Mouse (Mus musculus) ovary, postnatal 10 days (tissue): ENCODE data around the gene Hjurp.

ENCODE experiments used
- DNase-seq: peaks from one replicate; pipeline ENCODE4 v3.0.0; 2022; ENCODE audit warnings: low spot score

The Hjurp gene

DNA sequence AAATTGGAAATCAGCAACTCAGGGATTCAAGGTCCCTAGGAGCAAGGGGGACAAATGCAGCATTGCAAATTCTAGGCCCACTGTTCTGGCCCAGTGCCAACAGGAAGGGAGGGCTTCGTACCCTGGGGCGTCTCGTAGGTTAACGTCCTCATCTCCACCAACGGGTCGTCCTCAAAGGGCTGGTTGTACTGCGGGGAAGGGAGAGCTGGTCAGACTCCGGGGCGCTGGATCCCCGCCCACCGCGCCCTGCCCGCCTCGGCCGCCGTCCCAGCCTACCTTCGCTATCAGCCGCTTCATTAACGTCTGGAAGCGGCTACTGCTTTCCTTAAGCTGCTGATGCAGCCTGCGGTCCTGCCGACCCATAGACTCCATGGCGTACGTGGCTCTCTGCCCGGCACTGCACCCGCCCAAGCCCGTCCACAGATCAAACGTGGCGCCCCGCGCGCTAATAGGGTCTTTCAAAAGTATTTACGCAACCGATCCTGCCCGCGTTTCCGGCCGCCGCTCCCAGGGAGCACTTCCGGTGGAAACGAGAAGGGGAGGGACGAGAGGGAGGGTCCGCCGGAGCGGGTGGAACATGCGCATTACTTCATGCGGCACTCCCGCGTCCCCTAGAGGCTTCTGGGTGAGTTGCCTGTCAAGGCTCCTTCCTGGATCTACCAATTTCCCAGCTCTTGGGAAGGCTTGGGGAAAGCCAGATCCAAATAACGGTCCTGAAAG, at the start of gene Hjurp, which contains the start of gene Trpm8:
Gene Hjurp (minus strand): TSS at position 536 of the 720 bp plus-strand sequence.
Gene Trpm8 (plus strand): TSS at position 564 of the 720 bp plus-strand sequence.
- peak; percentile 100 for DNase-seq

DNA sequence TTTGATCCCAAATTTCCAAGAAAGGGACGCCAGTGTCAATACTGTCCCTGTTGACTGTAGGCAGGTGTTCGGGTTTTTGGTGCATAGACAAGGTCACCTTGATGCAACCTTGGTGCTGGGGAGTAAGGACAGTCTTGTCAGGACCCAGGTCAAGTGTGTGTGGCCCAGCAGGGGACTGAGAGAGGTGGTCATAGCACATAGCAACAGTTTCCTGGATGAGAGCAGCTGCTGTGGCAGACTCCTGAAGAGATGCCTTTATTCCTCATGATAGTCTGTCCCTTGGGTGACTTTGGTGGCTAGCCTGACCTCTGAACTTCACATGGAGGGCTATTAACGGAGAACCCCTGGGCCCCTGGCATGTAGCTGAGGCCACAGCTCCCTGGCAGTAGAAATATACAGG, 45.7 kb upstream of the Hjurp start:
- no peak for DNase-seq

DNA sequence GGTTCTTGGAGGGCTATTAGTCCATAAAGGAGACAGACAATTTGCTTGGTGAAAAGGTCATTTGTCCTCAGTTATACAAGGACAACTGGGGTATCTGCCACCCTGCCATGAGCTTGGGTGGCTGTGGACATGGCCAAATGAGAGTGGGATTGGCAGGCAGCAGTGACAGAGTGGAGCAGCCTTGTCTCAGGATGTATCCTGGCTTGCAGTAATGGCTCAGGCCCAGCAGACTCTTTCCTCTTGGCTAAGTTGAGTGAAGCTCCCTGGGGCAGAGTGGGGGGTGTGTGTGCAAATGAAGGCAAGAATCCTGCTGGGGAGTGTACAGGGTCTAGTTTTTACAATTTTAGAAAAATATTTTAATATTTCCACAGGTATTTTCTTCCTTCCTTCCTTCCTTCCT, 44.7 kb upstream of the Hjurp start:
- DNase-seq: no peak

DNA sequence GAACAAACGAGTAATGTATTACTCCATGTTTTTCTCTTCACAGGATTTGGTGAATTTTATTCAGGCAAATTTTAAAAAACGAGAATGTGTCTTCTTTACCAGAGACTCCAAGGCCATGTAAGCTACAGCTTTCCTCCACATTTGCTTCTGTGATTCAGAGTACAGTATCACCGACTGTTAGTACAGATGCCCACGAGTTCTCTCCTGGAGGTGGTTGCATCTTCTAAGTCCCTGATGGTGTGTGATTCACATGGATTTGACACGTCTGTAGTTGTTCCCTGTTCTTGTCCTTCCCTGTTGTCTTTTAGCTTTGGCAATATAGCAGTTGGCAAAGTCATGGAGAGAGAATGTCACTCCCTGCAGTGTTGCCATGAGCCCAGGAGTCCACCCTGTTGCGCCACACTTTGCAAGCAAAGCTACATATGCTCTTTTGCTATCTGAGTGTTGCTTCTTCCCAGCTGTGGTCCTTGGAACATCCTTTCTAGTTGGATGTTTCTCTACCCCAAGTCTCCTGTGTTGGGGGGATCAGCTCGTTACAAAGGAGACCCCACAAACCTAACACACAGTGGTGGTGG, 43.5 kb upstream of the Hjurp start:
- no peak for DNase-seq

DNA sequence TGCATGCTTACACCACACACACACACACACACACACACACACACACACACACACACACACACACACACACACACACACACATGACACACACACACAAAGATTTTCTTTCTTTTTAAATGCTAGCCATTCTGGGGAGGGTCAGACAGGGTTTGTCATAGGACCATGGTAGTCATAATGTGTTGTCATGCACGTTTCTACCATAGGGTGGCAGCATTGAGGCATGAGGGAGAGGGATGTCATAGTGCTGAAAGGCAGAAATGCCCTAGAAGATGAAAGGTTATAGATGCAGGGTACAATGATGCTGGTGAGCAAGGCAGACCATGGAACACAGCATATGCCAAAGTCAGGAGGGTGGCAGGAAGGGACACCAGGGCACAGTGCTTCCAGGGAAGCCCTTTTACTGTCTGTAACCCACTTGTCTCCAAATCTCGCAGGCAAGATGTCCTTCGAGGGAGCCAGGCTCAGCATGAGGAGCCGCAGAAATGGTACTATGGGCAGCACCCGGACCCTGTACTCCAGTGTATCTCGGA, 41.2 kb upstream of the Hjurp start:
- DNase-seq: no peak

DNA sequence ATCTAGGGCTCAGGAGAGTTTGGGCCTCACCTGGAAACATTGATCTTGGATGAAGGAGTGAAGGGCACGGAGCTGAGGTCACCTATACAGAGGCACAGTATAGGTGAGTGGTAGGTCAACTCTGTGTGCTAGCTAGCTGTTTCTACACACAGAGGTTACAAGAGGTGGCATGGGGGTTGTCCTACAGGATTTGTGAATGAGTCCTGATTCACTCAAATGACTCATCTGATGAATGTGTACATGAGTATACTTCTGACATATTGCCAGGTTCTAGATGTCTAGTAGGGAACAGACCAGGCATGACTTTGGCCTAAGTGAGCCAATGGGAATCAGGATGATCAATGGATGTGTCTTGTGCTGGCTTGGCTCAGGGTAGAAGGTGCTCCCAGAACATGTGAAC, 39.8 kb upstream of the Hjurp start:
- DNase-seq: no peak

DNA sequence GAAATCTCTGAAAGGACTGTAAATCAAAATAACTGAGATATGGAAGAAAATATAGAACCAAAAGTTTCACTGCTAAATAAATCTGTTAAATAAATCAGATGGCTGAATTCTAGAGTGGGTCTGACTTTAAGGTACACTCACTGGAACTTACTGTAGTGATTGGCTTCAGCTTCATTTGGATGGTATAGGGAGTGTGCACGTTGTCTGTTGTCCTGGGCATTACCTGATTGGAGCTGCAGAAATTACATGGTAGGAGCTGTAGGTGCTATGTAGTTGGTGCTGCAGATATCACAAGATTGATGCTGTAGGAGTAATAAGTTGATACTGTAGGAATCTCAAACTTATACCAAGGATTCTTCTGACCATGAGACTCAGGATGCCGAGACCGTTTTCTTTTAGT, 32.9 kb upstream of the Hjurp start:
- DNase-seq: no peak

DNA sequence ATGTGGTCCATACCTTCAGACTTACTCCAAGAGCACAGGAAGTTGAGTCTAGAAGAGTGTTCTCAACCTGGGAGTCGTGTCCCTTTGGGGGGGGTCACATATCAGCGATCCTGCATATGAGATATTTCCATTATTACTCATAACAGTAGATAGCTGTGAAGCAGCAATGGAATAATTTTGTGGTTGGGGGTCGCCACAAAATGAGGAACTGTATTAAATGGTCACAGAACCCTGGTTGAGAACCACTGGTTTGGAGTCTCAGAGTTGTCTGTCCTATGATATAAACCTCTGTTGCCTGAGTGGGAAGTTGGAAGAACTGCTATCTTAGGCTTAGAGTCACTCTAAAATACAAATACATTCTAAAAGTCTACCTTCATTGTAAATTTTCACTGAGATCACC, 32.5 kb upstream of the Hjurp start:
- no peak for DNase-seq

DNA sequence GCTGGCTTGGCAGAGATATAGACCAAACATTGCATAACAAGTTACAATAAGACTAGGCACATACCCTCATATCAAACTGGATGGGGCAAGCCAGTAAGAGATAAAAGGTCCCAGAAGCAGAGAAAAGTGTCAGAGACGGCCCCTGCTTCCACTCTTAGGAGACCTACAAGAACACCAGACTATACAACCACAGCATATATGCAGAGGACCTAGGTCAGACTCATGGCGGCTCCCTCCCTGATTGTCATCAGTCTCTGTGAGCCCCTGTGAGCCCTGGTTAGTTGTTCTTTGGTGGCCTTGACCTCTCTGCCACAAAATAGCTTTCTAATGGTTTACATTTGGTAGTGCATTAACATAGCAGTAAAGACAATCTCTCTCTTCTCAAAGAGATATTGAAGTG, 31.6 kb upstream of the Hjurp start:
- no peak for DNase-seq

DNA sequence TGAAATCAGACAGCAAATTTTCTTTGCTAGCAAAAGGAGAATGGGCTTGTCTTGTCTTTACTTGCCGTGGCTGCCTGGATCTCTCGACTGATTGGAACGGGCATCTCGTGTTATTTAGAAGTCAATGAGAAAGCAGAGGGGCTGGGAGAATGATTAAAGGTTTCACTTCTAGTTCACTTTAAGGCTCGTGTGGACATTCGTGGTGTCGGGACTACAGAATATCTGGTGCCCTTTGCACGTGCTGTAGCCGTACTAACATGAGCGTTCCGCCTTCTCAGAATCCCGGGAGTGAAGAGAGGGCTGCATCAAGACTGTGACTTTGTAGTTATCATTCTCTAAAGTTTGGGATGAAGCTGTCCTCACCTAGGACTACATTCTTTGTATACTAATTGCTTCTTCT, 29.7 kb upstream of the Hjurp start:
- DNase-seq: no peak

DNA sequence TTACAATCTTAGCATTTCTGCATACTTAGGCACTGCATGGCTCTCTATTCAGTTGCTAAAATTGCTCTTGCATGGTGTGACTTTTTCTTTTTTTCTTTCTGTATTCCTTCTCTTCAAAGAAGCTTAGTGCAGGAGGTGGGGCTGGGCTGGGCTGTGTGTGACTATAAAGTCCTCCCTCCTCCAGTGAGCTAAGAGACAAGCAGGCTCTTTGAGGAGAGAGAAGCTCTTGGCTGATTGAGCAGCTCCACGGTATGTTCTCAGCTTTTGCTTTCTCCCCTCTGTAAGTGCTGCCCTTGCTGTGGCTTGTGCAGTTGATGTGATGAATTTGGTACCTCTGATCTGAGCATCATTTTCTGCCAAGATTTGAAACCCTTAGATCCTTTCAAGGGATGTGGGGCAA, 29.1 kb upstream of the Hjurp start:
- no peak for DNase-seq

DNA sequence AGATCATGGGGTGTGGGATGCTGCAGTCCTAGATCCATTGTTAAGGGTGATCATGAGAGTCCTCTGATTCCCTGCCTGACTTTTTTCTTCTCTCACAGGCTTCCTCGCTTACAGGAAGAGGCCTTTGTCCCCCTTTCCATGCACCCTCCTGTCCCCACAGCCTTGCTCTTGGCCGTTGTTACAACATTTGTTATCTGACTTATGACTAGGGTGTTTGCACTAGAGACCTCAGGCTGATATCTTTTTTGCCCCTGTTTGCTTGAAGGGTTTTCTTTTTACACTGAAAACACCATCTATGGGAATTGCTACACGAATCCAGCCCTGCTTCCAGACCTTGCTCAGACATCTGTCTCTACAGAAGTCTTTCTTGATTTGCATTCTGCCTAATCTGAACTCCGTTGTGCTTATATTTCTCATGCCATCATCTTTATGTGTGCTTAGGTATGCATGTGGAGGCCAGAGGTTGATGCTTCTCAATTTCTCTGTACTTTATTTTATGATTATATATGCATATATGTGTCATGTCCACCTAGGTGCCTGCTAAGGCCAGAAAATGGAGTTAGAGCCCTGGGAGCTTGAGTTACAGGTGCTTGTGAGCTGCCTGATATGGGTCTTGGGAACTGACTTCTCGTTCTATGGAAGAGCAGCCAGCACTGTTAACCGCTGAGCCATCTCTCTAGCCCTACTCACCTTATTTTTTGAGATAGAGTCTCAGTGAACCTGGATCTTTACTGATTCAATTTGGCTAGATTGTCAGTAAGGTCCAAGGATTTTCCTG, 27.8 kb upstream of the Hjurp start:
- no peak for DNase-seq

DNA sequence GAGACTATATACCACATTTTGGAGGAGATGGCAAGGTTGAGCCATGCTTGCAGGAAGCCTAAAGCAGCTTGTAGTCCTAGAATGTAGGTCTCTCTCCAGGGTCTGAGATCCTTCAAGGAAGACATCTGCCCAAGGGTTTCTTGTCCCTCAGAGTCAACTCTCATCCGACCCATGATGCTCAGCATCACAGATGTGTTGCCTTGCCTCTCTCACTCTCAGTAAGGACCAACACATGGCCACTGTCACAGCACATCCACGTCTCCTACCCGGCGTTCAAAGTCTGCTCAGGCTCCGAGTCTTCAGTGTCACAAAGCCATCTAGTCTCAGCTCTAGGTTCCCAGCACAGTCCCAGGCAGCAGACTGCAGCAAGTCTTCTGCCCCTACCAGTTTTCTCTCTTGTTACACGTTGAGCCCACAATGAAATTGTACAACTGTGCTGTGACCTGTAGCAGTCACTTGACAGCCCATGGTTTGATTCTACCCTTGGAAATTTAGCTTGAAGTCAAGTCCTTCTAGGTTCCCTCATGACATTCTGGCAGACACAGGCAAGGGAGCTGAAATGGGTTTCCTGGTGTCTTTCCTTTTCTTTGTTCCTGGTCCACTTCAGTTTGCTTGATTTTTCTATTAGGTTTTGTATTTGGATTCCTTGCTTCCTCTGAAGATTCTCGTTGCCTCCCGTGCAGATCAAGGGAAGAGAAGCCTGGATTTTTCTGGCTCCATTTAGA, 27.0 kb upstream of the Hjurp start:
- DNase-seq: no peak

DNA sequence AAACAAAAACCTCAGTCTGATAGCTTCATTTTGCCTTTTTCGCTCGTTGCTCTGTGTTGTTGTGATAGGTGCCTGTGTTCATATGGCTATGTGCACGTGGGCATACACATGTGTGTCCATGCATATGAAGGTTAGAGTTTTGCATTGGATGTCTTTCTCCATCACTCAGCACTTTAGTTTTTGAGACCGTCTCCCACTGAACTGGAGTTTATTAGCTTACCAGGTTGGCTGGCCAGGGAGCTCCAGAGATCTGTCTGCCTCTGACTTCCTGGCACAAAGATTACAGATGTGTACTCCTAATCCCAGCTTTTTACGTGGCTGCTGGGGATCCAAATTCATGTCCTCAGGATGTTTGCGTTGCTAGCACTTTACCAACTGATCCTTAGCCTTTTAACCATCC, 26.3 kb upstream of the Hjurp start:
- DNase-seq: no peak

DNA sequence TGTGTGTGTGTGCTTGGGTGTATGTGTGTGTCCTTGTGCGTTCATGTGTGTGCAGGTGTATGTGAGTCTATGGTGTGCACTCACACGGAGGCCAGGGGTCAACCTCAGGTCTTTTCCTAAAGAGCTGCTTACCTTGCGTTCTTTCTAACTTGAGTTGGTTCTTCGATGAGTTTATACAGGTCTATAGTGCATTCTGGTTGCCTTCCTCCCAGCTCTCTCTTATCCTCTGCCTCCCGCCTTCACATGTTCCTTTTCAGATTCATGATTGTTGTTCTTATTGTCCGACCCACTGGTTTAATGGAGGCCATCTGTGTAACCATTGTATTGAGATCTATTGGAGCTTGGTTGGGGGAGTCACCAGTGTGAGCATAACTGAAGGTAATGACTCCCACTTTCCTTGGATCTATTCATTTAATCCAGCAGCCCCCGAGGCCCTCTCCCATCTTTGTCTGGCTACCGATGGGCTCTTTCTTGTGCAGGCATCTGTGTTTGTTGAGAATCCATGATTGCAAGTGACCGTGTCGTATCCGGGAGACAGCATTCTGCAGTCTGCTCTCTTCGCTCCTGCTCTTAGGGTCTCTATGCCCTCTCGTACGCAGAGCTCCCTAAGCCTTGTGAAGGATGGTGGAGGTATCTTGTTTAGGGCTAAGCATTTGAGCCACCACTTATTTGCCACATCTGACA, 24.8 kb upstream of the Hjurp start:
- DNase-seq: no peak

DNA sequence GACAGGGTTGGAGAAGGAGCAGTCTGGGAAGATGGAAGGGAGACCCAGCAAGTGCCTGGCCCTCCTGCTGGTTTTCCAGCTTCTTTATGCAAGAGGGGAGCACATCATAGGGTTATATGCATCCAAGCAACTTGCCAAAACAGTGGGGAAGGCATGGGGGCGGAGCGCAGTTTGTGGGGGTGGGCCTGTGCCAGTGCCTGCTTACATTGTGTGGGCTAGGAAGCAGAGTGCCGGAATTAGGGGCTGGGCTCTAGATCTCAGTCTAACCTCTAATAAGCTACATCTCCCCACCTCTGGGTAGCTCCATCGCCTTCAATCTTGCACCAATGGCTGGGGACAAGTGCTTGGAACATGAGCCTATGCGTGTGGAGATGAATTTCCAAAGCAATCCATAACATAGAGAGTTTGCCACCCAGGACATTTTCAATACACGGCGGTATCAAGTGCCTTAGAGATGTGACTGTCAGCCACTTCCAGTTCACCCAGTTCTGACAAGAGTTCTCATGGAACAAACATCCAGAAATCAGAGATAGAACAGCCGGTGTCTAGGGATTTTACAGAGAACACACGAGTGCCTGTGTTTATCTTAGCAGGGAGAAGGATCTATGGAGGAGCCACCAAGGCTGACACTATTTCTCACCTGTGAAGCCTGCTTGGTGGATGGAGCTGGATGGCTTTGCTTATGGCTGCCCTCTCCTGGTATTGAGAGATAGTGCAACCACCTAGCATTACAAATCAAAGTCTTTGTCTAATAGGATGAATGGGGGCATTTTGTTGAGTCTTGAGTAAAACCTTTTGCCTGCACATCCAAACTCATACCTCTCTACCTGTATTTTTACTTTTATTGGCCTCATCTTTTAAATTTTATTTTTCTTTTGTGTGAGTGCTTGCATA, 23.9 kb upstream of the Hjurp start:
- DNase-seq: no peak

DNA sequence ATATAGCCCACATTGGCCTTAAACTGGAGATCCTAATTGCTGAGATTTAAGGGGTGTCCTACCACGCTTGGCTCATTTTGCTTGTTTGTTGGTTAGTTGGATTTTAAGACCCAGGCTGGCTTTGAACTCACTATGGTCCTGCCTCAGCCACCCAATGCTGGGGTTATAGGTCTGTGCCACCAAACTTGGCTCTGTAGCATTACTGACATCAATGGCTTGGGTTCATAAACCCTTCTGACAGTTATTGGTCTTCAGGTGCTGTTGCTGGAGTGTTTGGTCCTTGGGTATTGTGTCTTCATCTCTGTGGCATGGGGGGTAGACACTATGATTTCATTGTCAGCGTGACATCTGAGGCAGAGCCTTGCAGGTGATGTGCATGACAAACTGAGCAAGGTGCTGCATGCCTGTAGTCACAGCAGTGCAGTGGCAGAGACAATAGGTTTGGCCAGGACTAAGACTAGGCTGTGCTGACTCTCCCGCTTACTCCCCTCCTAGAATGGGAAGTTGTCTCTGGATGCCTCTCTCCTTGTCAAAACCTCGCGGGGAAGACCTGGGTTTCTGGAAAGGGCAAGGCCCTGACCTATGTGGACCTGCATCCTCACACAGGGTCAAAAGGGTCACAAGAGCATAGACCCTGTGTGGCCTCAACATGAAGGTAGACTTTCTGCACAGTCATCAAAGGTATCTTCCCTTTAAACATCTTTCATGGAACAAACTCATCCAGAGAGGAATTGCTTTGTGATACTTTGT, 23.0 kb upstream of the Hjurp start:
- DNase-seq: no peak

DNA sequence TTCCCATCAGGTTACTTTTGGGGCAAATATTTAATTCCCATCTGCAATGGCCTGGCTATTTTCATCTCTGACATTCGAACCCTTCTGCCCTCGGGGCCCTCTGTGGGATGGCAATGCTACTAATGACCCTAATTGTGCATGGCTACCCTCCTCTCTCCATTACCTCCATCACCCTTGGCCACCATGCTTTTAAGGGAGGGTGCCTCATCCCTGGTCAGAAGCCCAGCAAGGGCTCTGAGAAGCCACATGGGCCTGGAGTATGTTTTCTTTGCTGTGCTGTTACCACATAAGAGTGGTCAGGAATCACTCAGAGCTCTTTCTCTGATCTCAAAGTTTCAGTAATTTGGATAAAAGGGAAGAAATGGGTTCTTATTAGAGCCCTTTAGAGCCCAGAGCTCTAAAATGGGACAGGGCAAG, 22.1 kb upstream of the Hjurp start:
- no peak for DNase-seq

DNA sequence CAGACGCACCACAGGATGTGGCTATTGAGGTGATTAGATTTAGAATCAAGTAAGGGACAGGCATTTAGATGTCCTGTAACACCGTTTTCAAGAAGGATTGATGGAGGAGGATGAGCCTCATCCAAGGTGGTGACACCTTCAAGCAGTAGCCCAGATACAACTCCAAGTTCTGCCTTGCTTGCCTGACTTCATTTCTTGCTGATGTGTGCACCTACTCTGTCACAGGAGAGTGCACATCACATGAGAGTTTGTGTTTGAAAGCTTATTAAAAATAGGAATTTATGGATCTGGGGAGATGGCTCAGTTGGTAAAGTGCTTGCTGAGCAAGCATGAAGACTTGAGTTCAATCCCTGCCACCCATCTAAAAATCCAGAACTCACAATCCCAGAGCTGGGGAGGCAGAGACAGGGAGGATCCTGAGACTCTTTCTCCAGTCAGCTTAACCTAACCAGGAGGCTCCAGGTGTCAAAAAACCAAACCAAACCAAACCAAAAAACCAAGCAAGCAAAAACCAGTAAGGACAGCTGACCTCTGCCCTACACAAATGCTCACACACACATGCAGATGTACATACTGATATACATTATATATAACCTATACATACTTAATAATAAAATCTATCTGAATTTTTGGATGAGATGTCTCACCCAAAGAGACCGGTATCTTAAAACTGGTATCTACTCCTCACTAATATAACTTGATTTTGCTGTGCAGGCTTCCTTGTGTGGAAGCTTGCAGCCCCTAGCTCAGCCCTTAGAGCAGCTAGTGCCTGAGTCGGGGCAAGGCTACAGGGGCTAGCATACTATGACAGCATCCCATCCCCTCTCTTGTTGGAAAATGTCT, 21.5 kb upstream of the Hjurp start:
- DNase-seq: no peak
